Mouse (Mus musculus) erythroblast, embryonic 14.5 days (primary cell): Measurements from ENCODE around the gene Fxyd5.

Experiments
- GATA1 ChIP-seq: IDR thresholded peaks from 2 replicates; pipeline ENCODE4 v1.6.1; 2012; ENCODE audit warnings: low read length, inconsistent platforms, mixed read lengths
- TAL1 ChIP-seq: IDR thresholded peaks from 3 replicates; pipeline ENCODE4 v1.6.1; 2012; ENCODE audit warnings: low read length, inconsistent platforms, mixed read lengths

GRCm38 (mm10) chr7:31000505-31001020 is 41.7 kb downstream of the Fxyd5 start:
- TF ChIP-seq GATA1 (no peak), TAL1 (no peak)
